Mouse (Mus musculus): ENCODE results near the gene Zan. TPM values are rescaled to one million over a fixed set of nuclear protein-coding genes. Genes with fewer than 3 reads are reported as not detected.

The Zan gene
- under 1 TPM in 1 of 2 experiments, not detected in 1; 0.03 TPM for total RNA-seq (2021)
- long read RNA-seq, experiment 1 = 0 reads
- long read RNA-seq, experiment 2 = 0 reads

DNA sequence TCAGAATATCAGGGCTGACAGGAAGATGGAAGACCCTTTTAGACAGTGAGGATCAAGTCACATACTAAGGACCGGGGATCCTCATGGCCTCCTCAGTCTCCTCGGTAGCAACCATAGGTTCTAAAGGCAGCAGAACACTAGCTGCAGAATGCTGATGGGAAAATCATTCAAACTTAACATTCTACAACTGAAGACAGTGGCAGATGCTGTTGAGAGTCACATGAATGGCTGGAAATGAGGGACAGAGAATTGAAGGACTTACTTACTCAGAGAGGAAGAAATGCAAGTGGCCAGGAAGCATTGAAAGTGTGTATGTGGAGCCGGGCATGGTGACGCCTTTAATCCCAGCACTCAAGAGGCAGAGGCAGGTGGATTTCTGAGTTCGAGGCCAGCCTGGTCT, at the start of gene Zan:
Zan (minus strand) TSS at position 101 of the 400 bp plus-strand sequence.
- Histone ChIP-seq H3K4me3 (no peak within 1 kb of the TSS), H3K27ac (no peak within 1 kb of the TSS)
- intact Hi-C loops (cut with DNase I) = no loop called here
- no peak for DNase-seq
- no peak for TF ChIP-seq CTCF (IDR thresholded peaks at IDR 0.05)

DNA sequence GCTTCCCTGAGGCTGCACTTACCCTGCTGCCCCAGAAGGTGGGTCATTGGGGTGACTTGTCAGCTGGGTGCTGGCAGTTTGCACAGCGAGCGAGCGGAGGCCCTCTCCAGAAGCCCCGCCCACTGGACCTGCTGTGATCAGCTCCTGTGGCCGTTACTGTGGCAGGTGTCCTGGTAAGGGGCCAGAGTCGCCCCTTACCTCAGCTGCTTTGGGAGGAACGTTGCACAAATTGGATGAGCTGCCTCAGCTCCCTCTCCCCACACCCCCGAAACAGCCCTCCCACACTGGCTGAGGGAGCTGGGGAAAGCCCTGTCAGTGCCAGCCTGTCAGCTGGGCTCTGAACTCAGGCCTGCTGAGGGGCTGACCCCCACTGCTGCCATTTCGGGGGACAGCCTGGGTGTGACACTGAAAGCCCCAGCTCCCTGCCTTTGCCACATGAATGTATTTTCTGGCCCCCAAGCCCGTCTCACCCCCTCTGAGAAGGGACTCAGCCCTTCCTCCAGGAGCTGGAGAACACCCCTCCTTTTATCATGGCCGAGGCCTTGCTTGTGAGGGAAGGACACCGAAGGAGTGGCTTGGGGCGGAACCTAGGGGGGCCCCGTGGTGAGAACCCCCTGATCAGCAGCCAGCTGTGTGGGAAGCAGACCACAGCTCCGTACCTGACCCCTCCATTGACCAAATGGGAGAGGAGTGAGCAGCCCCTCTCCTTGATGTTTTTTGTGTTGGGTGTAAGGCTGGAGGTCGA, 49.5 kb upstream of the Zan start:
- H3K4me3 ChIP-seq = no peak overlapping the region
- no peak for TF ChIP-seq CTCF (IDR thresholded peaks at IDR 0.05)
- intact Hi-C loops (cut with DNase I) = no loop called here
- peak overlapping the region; percentile 21; the same call in 1 of the 2 replicates for H3K27ac ChIP-seq
- DNase-seq = peak; percentile 61

DNA sequence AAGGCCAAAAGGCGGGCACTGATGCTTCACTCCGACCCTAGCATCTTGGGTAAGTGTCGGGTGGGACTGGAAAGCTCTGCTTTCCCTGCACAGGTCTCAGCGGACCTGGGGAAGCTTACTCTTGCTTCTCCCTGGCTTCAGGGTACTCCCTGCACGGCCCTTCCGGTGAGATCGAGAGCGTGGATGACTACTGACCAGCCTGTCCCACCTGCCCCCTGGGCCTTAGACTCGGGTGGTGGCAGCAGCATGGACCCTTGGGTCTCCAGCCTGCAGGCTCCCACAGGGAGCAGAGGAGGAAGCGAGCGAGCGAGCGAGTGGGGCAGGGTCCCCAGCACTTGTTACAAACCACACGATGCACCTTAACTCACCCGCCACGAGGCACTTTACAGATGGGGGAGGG, 48.6 kb upstream of the Zan start:
- 0 out of 2 replicates have a peak overlapping the region, but pooled peaks have one; percentile 3 for H3K27ac ChIP-seq
- intact Hi-C loops (cut with DNase I) = no loop called here
- TF ChIP-seq CTCF (IDR thresholded peaks at IDR 0.05) = no peak
- no peak overlapping the region for H3K4me3 ChIP-seq
- no peak for DNase-seq

DNA sequence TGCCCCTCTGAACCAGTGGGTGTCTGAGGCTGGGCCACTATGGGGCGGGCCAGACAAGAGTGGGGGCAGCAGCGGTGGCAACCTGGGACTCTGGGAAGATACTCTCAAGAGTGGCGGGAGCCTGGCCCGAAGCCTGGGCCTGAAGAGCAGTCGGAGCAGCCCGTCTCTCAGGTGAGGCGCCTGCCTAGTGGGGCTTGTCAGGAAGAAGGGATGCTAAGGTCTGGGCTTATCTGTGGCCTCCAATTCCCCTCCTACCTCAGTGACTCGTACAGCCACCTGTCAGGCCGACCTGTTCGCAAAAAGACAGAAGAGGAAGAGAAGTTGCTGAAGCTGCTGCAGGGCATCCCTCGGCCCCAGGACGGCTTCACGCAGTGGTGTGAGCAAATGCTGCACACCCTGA, 47.8 kb upstream of the Zan start:
- H3K4me3 ChIP-seq = no peak overlapping the region
- no peak for DNase-seq
- TF ChIP-seq CTCF (IDR thresholded peaks at IDR 0.05) = no peak
- no peak overlapping the region for H3K27ac ChIP-seq
- intact Hi-C loops (cut with DNase I) = no loop called here

DNA sequence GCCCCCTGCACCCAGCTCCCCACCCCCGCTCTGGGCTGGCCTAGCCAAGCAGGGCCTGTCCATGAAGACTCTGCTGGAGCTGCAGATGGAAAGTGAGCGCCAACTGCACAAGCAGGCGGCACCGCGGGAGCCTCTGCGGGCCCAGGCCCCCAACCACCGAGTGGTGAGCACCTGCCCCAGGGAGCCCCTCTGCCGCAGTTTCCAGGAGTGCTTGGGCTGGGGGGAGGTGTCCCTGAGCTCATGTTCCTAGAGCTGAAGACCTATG, 47.3 kb upstream of the Zan start:
- intact Hi-C loops (cut with DNase I) = no loop called here
- DNase-seq = peak; percentile 34
- H3K27ac ChIP-seq = no peak overlapping the region
- no peak for TF ChIP-seq CTCF (IDR thresholded peaks at IDR 0.05)
- H3K4me3 ChIP-seq = no peak overlapping the region

DNA sequence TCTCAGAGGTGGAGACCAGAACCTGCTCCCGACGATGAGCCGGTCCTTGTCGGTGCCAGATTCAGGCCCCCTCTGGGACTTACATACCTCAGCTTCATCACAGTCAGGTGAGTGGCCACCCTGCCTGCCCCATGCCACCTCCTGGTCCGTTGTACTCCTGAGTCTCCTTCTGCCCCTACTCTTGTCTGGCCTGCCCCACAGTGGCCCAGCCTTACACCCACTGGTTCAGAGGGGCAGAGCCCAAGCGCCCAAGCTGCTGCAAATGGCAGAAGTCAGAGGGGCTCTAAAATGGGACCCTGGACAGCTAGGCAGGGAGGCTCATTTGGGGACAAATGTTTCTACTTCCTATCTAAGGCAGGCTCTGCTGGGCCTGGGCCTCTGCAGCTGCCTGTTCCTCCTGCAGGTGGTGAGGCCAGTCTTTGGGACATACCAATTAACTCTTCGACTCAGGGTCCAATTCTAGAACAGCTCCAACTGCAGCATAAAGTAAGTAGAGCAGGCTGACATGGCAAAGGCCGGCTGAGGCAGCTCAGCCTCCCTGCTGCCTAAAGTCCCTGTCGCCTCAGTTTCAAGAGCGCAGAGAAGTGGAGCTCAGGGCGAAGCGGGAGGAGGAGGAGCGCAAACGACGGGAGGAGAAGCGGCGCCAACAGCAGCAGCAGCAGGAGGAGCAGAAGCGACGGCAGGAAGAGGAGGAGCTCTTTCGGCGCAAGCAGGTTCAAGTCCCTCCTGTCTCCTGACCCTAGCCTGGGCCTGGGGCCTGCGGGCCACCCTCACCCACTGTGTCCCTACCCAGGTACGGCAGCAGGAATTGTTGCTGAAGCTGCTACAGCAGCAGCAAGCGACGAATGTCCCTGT, 46.8 kb upstream of the Zan start:
- Histone ChIP-seq H3K27ac (no peak overlapping the region), H3K4me3 (no peak overlapping the region)
- no peak for DNase-seq
- intact Hi-C loops (cut with DNase I) = no loop called here
- TF ChIP-seq CTCF (IDR thresholded peaks at IDR 0.05) = no peak

DNA sequence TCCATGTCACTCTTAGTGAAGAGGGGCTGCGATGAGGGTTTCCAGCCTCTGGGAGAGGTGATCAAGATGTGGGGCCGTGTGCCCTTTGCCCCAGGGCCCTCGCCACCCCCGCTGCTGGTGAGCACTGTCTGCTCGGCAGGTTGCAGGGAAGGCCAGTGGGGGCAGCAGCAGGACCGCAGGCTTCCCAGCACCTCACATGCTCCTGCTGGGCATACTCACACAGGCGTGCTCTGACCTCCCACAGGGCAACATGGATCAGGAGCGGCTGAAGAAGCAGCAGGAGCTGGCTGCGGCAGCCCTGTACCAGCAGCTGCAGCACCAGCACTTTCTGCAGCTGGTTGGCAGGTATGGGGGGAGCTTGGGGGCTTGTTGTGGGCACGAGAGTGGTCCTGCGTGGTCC, 45.8 kb upstream of the Zan start:
- no peak for TF ChIP-seq CTCF (IDR thresholded peaks at IDR 0.05)
- no peak for DNase-seq
- Histone ChIP-seq H3K4me3 (no peak overlapping the region), H3K27ac (no peak overlapping the region)
- intact Hi-C loops (cut with DNase I) = no loop called here

DNA sequence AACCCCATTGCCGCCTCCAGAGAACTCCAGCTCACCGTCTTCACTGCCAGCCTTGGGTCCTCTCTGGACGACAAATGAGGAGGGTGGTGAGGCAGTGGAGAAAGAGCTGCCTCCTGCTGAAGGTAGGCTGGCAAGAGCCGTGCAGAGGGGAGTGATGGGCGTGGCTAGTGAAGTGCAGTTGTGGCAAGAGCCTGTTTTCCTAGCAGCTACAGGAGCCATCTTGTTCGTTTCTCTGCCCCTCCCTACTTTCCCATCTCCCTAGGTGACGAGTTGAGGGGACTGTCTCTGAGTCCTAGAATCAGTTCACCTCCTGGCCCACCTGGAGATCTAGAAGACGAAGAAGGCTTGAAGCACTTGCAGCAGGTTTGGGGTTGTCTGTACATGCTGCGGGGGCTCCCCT, 45.0 kb upstream of the Zan start:
- intact Hi-C loops (cut with DNase I) = no loop called here
- no peak overlapping the region for H3K4me3 ChIP-seq
- H3K27ac ChIP-seq = no peak overlapping the region
- no peak for TF ChIP-seq CTCF (IDR thresholded peaks at IDR 0.05)
- no peak for DNase-seq

DNA sequence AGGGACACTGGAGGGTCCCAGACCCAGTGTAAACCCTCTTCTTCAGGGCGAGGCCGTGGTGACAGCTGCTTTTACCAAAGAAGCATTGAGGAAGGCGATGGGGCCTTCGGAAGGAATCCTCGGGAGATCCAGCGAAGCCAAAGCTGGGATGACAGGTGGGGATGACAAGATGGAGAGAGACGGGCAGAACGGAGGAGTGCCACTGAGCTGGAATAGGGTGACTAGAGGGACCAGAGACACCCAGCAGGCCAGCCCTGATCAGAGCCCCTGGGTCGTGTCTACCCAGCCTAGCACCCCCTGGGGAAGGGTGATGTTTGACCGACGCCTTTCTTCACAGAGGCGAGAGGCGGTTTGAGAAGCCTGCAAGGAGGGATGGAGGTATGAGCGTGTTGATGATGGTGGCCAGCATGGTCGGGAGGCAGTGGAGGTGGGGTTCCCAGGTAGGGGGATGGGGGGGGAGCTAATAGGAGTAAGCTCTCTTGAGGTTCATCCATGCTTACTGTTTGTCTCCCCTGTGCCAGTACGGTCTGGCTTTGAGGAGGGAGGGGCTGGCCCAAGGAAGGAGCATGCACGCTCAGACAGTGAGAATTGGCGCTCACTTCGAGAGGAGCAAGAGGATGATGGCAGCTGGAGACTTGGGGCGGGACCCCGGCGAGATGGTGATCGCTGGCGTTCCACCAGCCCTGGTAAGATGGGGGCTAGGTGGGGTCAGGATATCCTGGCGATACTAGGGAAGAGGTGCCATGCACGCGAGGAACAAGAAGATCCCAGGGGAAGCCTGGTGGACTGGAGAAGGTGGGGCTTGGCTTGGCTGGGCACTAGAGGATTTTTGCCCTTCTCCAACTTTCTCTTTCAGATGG, 43.1 kb upstream of the Zan start:
- no peak for DNase-seq
- Histone ChIP-seq H3K27ac (no peak overlapping the region), H3K4me3 (no peak overlapping the region)
- no peak for TF ChIP-seq CTCF (IDR thresholded peaks at IDR 0.05)
- intact Hi-C loops (cut with DNase I) = no loop called here

DNA sequence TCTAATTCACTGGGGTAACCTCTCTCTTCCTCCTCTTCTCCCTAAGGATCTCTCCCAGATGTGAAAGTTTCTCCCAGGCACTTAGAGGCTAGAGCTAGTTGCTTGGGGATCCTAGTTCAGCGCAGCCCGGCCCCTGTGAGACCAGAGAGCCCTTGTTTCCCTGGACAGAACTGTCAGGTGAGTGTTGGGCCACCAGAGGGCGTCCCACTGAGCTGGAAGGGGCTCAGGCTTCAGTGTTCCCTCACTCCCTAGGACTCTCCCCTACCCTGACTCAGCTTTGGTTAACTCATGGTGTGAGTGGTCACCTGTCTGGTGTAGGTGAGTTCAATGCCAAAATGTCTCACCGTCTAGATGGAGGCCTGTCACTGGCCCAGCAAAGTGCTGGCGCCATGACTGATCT, 41.6 kb upstream of the Zan start, which contains the start of gene Gigyf1:
Gigyf1 (plus strand) TSS at position 113 of the 400 bp plus-strand sequence.
- no peak within 1 kb of the TSS for H3K27ac ChIP-seq
- H3K4me3 ChIP-seq = no peak within 1 kb of the TSS
- intact Hi-C loops (cut with DNase I) = no loop called here
- DNase-seq = peak; percentile 43
- peak; percentile 61 for TF ChIP-seq CTCF (IDR thresholded peaks at IDR 0.05)

DNA sequence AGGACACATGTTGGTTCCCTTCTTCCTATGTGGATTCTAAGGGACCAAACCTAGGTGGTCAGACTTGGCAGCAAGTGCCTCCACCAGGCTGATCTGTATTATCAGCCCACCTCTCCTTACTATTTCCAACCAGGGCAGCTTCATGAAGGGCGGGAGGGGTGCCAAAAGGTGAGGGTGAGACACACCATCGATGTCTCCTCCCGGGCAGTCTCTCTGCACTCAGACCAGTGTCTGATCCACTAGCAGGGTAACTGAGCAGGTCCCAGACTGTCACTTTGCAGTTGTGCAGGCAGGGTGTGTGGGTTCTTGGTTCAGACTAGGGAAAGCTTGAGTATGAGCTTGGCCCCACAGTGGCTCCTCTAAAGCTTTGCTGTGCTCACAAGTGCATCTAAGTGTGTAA, 37.9 kb upstream of the Zan start:
- TF ChIP-seq CTCF (IDR thresholded peaks at IDR 0.05) = no peak
- no peak overlapping the region for H3K27ac ChIP-seq
- no peak overlapping the region for H3K4me3 ChIP-seq
- intact Hi-C loops (cut with DNase I) = no loop called here
- no peak for DNase-seq

DNA sequence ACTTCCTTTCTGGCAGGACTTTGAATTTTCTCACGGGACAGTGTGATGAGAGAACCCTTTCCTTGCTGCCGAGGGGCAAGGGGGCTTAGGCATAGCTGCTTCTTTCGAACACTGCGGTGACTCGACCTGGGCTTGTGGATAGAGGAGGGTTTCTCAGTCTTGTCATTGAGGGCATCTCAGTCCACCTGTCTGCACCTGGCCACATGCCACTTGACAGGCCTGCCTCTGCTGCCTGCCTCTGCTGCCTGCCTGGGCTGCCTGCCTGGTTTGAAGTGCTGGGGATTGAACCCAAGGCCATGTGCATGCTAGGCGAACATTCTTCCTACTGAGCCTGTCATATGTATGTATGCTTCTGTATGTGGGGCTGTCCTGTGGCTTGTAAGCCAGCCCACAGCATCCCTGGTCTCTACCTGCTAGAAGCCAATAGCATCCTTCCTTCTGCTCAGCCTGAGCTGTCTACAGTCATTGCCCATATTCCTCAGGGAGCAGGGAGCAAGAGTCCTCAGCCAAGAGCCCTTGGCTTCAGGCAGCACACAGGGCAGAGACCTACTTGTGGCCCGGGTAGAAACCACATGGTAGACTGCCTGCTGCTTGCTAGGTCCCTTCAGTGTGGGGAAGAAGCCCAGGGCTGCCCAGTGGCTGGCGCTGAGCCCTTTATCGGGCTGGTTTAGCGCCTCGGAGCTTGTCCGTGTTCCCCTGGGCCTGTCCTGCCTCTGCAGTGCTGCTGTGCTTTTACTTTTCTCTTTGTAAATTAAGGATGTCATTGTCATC, 37.3 kb upstream of the Zan start:
- Histone ChIP-seq H3K4me3 (no peak overlapping the region; the same call in 1 of the 2 replicates), H3K27ac (peak overlapping the region; percentile 38; the same call in 1 of the 2 replicates)
- peak; percentile 33 for DNase-seq
- TF ChIP-seq CTCF (IDR thresholded peaks at IDR 0.05) = no peak
- intact Hi-C loops (cut with DNase I) = no loop called here
